Mouse (Mus musculus) heart, adult 10 weeks (tissue): ENCODE results near the gene Gtpbp10. TPM values are rescaled to one million over a fixed set of nuclear protein-coding genes. Genes with fewer than 3 reads are reported as not detected.

Source experiments
- polyA plus RNA-seq: library from polyadenylated mRNA; stranded (reverse); fragments of 350-450 nt; fragmentation: Illumina TruSeq; extraction: RNeasy Lipid Tissue Mini Kit (QIAGEN cat#74804); gene quantifications from one replicate; pipeline ENCODE4 v1.2.3, GENCODE M21; 2014; ENCODE audit warnings: low read depth, low replicate concordance

The Gtpbp10 gene
- polyA plus RNA-seq, result 17.2 TPM

DNA sequence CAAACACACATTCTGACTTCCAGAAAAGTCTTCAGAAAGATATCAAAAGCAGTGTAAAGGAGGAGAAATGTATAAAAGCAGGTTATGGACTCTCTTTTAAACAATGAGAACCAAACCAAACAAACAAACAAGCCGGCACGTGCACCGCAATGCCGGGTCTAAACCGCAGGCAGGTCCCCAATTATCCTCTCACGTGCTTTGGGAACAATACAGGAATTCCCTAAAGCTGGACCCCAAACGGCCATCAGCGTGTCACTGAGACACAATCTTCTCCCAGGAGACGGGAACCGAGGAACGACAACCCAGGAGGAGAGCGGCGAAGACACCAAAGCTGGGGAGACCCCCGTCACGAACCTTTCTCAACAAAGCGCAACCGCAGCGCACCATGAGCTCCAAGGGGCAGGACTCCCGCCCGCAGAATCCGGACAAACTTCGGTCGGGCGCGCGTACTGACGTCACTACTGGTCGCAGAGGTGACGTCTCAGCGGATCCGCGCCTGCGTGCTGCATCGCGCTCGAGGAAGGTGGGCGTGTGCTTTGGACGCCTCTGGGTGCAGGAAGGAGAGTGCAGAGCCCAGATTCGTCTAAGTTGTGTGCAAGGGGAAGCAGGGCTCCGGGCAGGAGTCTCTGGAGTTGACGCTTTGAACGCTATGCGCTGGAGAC lies at the start of gene Gtpbp10:
TSS of gene Gtpbp10 (minus strand) at position 460 of the 662 bp plus-strand sequence.

DNA sequence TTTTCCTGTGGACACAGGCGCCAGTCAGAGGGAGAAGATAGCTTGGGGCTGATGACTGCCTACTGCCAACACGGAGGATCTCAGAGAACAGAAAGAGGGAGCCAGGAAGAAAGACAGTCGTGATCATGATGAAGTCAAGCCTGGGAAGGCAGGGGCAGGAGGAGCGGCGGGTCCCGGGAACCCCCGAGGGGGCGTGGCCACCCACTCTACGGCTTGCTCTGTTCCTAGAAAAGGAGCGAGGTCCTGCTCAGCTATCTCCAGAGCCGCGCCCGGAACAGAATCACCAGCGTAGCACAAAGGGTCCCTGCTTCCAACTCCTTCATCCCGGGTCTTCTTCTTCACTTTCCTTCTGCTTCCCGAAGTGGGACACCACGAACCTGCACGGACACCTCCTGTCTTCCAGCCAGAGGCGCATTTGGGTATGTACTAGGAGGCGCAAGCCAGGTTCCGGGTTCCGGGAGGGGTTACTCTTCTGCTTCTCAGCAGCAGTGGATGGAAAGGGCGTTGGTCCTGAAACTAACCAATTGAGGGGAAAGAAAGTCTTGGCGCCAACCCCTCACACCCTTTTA lies 14.5 kb upstream of the Gtpbp10 start, which contains the start of gene Gm8773:
TSS of gene Gm8773 (plus strand) at position 51 of the 569 bp plus-strand sequence.

DNA sequence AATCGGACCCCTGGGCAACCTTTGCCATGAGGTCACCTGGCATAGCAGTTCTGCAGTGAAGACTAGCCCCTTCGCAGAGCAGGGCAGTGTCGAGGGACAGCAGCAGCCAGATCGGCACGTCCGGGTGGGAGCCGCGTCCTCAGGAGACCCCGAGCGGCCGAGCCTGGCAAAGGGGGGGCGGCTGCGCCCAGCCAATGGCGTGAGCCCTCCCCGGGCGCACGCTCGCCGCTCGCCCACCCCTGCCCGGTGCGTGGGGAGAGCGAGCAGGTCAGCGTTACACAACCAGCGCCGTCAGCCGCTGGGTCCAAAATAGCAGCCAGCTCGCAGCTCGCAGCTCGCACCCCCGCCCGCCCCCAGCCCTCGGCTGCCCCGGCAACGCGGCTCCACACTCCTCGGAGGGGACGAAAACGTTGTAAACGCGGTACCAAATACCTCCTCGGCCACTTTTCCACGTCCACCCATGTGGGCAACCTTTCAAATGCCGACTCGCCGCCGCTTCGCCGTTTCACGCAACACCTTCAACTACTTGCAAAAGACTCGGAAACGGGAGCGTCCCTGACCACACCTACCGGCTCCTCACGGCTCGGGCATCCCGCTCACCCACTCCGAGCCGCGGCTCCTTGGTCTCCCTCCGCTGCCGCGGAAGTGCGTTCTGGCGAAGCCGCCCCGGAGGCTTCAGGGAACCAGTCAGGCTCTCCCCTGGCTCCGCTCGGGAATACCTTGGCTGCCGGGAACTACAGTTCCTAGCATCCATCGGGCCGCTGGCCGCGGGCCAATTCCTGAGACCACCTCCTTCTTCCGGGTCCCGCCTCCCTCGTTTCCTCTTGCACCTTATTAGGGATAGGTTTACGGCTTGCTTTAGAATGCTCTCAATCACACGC lies 44.9 kb downstream of the Gtpbp10 start, which contains the start of gene Cldn12:
TSS of gene Cldn12 (minus strand) at position 763 of the 881 bp plus-strand sequence.

Other genes with a start within 250 kb of the Gtpbp10 start
- 4.1 TPM for gene Cdk14, start 139.2 kb downstream of the Gtpbp10 start, polyA plus RNA-seq
- gene 1700015F17Rik, start 80.4 kb downstream of the Gtpbp10 start, polyA plus RNA-seq, result not detected
- gene Cldn12, start 44.6 kb downstream of the Gtpbp10 start, polyA plus RNA-seq, result 21.3 TPM
- gene Gm8773, start 14.3 kb upstream of the Gtpbp10 start, polyA plus RNA-seq, result not detected
- gene Cfap69, start 104.7 kb upstream of the Gtpbp10 start, polyA plus RNA-seq, result 1.1 TPM
- gene Steap2, start 135.0 kb upstream of the Gtpbp10 start, polyA plus RNA-seq, result 0.71 TPM
- not detected for gene Steap1, start 189.8 kb upstream of the Gtpbp10 start, polyA plus RNA-seq